Mouse (Mus musculus) heart, postnatal 25 days (tissue): ENCODE results near the gene Atp2b4. TPM values are rescaled to one million over a fixed set of nuclear protein-coding genes. Genes with fewer than 3 reads are reported as not detected.
A peak's percentile ranks its signal among the peaks of the same experiment; 100 is the strongest.

Experiments
- DNase-seq: peaks from one replicate; pipeline ENCODE4 v3.0.0; 2022; ENCODE audit warnings: low spot score
- intact Hi-C: fragments of 180-260 bp; cut with DNase I; formaldehyde crosslinking; loops from one replicate; pipeline ENCODE4 v1.15.1; 2025
- total RNA-seq, 2 experiments: library from RNA; stranded (reverse); gene quantifications; 2 replicates each; pipeline ENCODE4 v1.2.3; 2021

The Atp2b4 gene
- total RNA-seq, 2 experiments from 2014 or later, result 20.5 to 24.0 TPM

DNA sequence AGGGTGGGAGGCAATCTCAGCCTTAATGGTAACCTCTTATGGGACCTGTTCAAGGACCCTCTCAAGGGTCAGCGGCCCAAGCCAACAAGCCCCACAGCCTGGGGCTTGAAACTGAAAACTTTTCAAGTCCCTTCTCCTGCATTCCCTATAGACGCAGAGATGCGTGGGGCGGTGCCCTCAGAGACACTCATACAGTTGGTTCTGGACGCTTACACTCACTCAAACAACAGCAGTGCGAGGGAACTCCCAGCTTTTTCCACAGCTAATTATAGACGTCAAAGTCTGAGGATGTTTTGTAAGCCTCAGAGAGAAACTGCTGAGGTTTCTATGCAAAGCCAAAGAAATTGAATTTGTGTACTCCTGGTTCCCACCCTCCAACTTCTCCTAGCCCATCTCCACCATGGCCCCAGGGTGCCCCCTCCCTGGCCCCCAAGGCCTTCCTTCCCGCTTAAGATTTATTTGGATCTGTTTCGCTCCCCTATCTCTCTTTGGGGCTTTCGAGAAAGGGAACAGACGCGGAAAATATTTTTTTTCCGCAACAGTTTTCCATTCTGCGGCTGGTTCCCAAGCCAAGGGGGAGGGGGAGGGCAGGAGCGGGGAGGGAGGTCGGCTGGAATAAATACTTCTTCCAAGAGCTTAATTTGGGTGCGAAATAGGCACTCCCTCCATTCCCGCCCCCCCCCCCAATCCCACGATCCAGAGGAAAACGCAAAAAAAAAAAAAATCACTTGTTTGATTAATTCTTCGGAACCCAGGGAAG lies 975 bp downstream of the Atp2b4 start:
- intact Hi-C loops, result loop anchor here (2.0 to 5.0 kb wide), 2 partner anchors 63 to 87 kb away; no protein-coding TSS in a partner anchor
- DNase-seq, result peak; percentile 20

- intact Hi-C loops, result no loop called here
- no peak for DNase-seq
Observed at GRCm38 (mm10) chr1:133798821-133799415, 1.9 kb downstream of the Atp2b4 start.

- intact Hi-C loops, result no loop called here
- DNase-seq, result peak; percentile 38
Observed at GRCm38 (mm10) chr1:133797979-133798820, 2.6 kb downstream of the Atp2b4 start.

DNA sequence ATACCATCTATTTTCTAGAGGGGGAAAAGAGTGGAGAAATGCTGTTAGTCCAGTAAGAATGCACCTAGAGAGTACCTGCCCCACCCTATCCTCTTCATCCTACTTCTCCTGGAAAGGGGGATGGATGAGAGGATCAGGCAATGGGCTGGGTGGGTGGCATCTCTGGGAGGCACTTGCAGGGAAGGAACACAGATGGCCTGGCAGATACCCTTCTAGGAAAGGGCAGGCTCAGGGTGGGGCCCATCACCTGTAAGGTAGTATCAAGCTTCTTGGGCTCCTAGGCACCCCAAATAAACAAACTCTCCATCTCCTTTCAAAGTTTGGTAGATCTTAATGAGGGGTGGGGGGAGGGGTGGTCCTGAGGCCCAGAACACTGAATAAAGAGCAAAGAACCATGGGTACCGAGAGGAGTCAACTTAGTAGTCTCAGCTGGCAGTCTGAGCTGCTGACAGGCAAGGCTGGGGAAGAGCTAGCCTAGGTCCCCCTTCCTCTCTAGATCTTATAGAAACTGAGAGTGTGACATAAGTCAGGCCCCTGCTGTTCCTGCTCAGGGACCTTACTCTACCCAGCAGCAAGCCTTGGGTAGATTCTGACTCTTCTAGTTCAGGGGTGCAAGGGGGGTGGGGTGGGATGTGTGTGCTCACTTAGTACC lies 3.4 kb downstream of the Atp2b4 start:
- no peak for DNase-seq
- intact Hi-C loops, result no loop called here

DNA sequence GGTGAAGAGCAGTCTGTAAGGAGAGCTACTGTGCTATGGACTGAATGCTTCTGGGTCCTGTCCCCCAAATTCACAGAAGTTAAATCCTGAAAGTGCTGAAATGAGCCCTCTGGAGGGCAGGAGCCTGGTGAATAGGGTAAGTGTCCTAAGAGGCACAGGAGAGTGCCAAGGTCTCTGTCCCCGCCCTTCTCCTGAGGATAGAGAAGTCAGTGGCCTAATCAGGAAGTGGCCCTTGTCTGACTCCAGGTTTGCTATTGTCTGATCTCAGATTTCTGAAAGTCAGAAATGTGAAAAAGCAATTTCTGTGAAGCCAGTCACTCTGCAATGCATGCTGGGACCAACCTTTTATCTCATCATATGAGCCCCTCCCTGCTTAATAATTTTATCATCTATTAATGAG lies 7.2 kb downstream of the Atp2b4 start:
- intact Hi-C loops, result no loop called here
- no peak for DNase-seq

- intact Hi-C loops, result no loop called here
- no peak for DNase-seq
Observed at GRCm38 (mm10) chr1:133790011-133790410, 10.8 kb downstream of the Atp2b4 start.

GRCm38 (mm10) chr1:133788864-133789263 lies 12.0 kb downstream of the Atp2b4 start:
- intact Hi-C loops, result no loop called here
- DNase-seq, result no peak

GRCm38 (mm10) chr1:133787500-133788210 lies 13.2 kb downstream of the Atp2b4 start:
- DNase-seq, result no peak
- intact Hi-C loops, result no loop called here

GRCm38 (mm10) chr1:133784621-133785020 lies 16.2 kb downstream of the Atp2b4 start:
- DNase-seq, result no peak
- intact Hi-C loops, result loop anchor here (5.0 kb wide), 1 partner anchor 37 kb away; no protein-coding TSS in a partner anchor

- no peak for DNase-seq
- intact Hi-C loops, result loop anchor here (5.0 kb wide), 1 partner anchor 34 kb away; no protein-coding TSS in a partner anchor
Observed at GRCm38 (mm10) chr1:133781531-133781930, 19.3 kb downstream of the Atp2b4 start.

DNA sequence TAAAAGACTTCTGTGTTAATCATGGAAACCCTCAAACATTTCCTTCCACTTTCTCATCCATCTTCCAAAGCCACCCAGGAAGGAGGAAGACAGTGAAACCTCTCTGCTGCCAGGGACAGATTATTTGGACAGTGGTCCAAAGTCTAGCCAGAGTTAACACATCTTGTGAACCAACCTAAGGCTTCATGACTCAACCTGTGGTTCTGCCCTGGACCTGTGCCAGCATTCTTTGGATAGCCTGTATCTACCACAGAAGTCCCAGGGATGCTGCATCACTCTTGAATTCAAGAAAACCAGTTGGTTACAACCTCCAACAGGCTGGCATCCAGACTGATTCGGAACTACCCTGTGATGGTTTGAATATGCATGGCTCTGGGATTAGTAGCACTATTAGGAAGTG lies 21.8 kb downstream of the Atp2b4 start:
- no peak for DNase-seq
- intact Hi-C loops, result no loop called here

DNA sequence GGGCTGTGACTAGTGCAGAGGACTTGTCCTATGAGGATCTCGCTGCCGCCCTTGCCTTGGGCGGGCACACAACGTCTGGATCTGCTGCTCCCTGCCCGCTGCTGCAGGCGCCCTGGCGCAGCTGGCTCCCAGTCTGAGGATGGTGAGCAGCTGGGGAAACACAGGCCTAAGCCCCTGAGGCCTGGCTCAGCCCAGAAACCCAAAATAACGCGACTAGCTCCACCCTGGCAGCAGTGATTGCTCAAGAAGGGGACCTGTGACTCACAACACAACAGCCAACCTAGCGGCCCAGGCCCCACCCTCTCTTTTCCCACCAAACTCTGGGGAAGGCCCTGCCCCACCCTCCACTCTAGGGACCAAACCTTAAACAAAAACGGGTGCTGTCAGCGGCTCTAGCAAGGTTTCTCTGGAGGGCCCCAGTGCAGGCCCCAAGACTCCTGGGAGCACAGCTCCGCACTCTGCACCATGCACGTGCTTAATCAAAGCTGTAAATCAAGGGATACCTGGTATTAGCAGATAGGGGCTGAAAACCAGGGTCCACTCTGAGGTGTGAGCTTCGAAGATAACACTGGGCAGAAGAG lies 23.1 kb downstream of the Atp2b4 start:
- intact Hi-C loops, result no loop called here
- no peak for DNase-seq

- no peak for DNase-seq
- intact Hi-C loops, result no loop called here
Observed at GRCm38 (mm10) chr1:133772553-133772952, 28.3 kb downstream of the Atp2b4 start.

GRCm38 (mm10) chr1:133771831-133772399 lies 28.9 kb downstream of the Atp2b4 start:
- DNase-seq, result no peak
- intact Hi-C loops, result no loop called here

DNA sequence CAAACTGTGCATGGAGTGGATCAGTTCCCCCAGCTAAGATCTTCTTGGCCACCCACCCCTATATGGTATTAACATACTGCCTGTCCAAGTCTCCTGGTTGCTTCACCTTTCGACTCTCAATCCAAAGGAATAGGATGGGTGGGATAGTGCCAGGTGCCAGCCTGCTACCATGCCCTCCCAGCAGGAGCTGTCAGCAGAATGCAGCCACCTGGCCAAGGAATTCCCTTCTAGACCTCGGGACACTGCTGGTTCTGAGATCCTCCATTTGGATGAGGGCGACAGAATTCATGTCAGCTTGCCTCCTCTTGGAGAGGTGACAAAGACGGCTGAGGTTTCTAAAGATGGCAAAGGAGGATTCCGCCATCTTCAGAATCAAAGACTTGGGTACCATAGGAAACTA lies 32.8 kb downstream of the Atp2b4 start:
- DNase-seq, result no peak
- intact Hi-C loops, result no loop called here

- intact Hi-C loops, result no loop called here
- no peak for DNase-seq
Observed at GRCm38 (mm10) chr1:133766901-133767529, 33.8 kb downstream of the Atp2b4 start.

GRCm38 (mm10) chr1:133765376-133765775 lies 35.5 kb downstream of the Atp2b4 start:
- no peak for DNase-seq
- intact Hi-C loops, result no loop called here

GRCm38 (mm10) chr1:133762946-133763422 lies 37.9 kb downstream of the Atp2b4 start:
- no peak for DNase-seq
- intact Hi-C loops, result no loop called here
